Mouse (Mus musculus) heart, embryonic 12.5 days (tissue): Measurements from ENCODE around the gene Tmem177. TPM values are rescaled to one million over a fixed set of nuclear protein-coding genes. Genes with fewer than 3 reads are reported as not detected.

Source experiments
- polyA plus RNA-seq: library from polyadenylated mRNA; unstranded; fragments of >200 nt; fragmentation: Nextera tagmentation; extraction: Ambion mirVana; gene quantifications from 2 replicates; pipeline ENCODE4 v1.2.1, GENCODE M21; 2016

The Tmem177 gene
- polyA plus RNA-seq, 1 experiment from 2014 or later: 6.4 TPM

Other genes with a start within 250 kb of the Tmem177 start
- 6.4 and 7.5 TPM in 2 replicates for gene Ptpn4, start 75.6 kb downstream of the Tmem177 start, polyA plus RNA-seq
- gene Cfap221, start 84.0 kb upstream of the Tmem177 start, polyA plus RNA-seq: not detected in 2 replicates
- 0.09 and 0.17 TPM in 2 replicates for gene Sctr, start 93.7 kb upstream of the Tmem177 start, polyA plus RNA-seq
- 14.3 and 15.0 TPM in 2 replicates for gene Tmem37, start 160.9 kb upstream of the Tmem177 start, polyA plus RNA-seq
- gene Dbi, start 207.9 kb upstream of the Tmem177 start, polyA plus RNA-seq: 655 and 695 TPM in 2 replicates
- gene 3110009E18Rik, start 208.0 kb upstream of the Tmem177 start, polyA plus RNA-seq: 11.8 and 14.1 TPM in 2 replicates